Comparison of ENCODE assay signal across 9 mouse cellular contexts in the genomic region with DNA sequence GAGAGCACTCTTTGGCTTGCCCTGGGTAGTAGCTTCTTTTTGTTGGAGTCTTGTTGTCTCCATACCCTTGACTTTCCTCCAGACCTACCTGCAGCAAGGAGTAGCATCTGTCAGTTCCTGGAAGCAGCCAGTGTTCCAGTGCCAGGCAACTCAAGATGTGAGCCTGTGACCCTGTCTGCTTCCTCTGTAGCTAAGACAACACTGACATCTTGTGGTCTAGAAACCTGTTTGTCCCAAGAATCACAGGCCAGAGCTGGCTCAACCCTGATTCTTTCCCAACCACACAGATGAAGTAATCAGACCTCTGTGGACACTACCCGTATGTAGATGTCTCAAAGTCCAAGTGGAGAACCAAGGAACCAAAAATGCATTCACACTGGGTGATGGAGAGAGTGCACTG.
DNase-seq lines count a peak whose midpoint lies in the region; ATAC-seq and TF ChIP-seq lines count a peak whose summit lies in the region.
"Had no signal": no experiment of that assay in that cellular context is flagged by ENCODE, and none has a peak within 500 bp of the region (broad histone marks: within the 10 kb centered on the region; RNA-seq: fewer than 3 reads in every experiment).

No protein-coding gene starts in this region.

- no peak for DNase-seq in heart, postnatal 36 days
- DNase-seq in left cerebral cortex, postnatal 14 days (ENCODE audit: low spot score in 2 of 2) = peak; percentile 40 to 47
- DNase-seq in gastrocnemius, postnatal 10 days = no peak
- no peak for DNase-seq in gastrocnemius, postnatal 36 days
- DNase-seq in spleen, postnatal 10 days (ENCODE audit: low spot score in 2 of 2) = no peak

- no peaks in the 10 kb centered on the region for H3K27me3 ChIP-seq in heart, embryonic 11.5 days (ENCODE audit: control insufficient read depth, insufficient read depth, low read length)
- no peaks in the 10 kb centered on the region for H3K27me3 ChIP-seq in E14TG2a.4 (ENCODE audit: insufficient read depth, low read length)
- H3K27me3 ChIP-seq: lung, embryonic 15.5 days had no signal

- H3K4me1 ChIP-seq in heart, embryonic 11.5 days (ENCODE audit: control insufficient read depth, insufficient read depth, low read length) = no peaks in the 10 kb centered on the region
- H3K4me1 ChIP-seq in E14TG2a.4 (replicated peaks; ENCODE audit: low read depth, low read length) = no peaks in the 10 kb centered on the region
- no peaks in the 10 kb centered on the region for H3K4me1 ChIP-seq in cortical plate, adult 2 months (ENCODE audit: control insufficient read depth, insufficient read depth, low read length)
- H3K4me1 ChIP-seq: lung, embryonic 15.5 days had no signal

- H3K27ac ChIP-seq in heart, embryonic 11.5 days (ENCODE audit: low read depth, low read length) = no peak overlapping the region
- no peak overlapping the region for H3K27ac ChIP-seq in cortical plate, adult 2 months (ENCODE audit: insufficient read depth, low read length)
- H3K27ac ChIP-seq: lung, embryonic 15.5 days had no signal

- 0 out of 2 replicates have a peak, but pooled peaks have one; percentile 42 for ATAC-seq in heart, embryonic 11.5 days (replicated peaks; ENCODE audit: insufficient number of reproducible peaks, low FRiP score, low TSS enrichment)

- 0 out of 2 replicates have a peak, but pooled peaks have one; percentile 4 for TF ChIP-seq CTCF in E14TG2a.4 (conservative IDR thresholded peaks at IDR 0.05; ENCODE audit: low read length)
- TF ChIP-seq CTCF in cortical plate, adult 2 months (IDR thresholded peaks at IDR 0.05; ENCODE audit: extremely low read depth, insufficient read depth, low read length) = peak; percentile 76

- H3K4me3 ChIP-seq in heart, embryonic 11.5 days (ENCODE audit: low read depth, low read length) = no peak overlapping the region
- H3K4me3 ChIP-seq in E14TG2a.4 (replicated peaks; ENCODE audit: low read length) = no peak overlapping the region
- H3K4me3 ChIP-seq in cortical plate, adult 2 months (ENCODE audit: insufficient read depth, low read length) = no peak overlapping the region
- H3K4me3 ChIP-seq: lung, embryonic 15.5 days had no signal

- no peaks in the 10 kb centered on the region for H3K36me3 ChIP-seq in heart, embryonic 11.5 days (ENCODE audit: control insufficient read depth, insufficient read depth, low read length)
- H3K36me3 ChIP-seq in E14TG2a.4 (ENCODE audit: insufficient read depth, low read length) = no peaks in the 10 kb centered on the region
- H3K36me3 ChIP-seq: lung, embryonic 15.5 days had no signal

- no peak for TF ChIP-seq POLR2A in cortical plate, adult 2 months (IDR thresholded peaks at IDR 0.05; ENCODE audit: extremely low read depth, insufficient read depth, low read length)

- WGBS in heart, embryonic 11.5 days (ENCODE audit: insufficient replicate concordance) = 48% methylated on average over 1 of the region's 1 CpGs

- H3K9me3 ChIP-seq in heart, embryonic 11.5 days (replicated peaks; ENCODE audit: control insufficient read depth, low read length) = no peaks in the 10 kb centered on the region
- no peaks in the 10 kb centered on the region for H3K9me3 ChIP-seq in E14TG2a.4 (ENCODE audit: low read length)
- H3K9me3 ChIP-seq: lung, embryonic 15.5 days had no signal

- no peak overlapping the region for H3K9ac ChIP-seq in heart, embryonic 11.5 days (ENCODE audit: low read depth, low read length)
- H3K9ac ChIP-seq: lung, embryonic 15.5 days had no signal

- intact Hi-C loops in heart, postnatal 36 days (cut with DNase I) = no loop called here
- intact Hi-C loops in left cerebral cortex, postnatal 14 days (cut with DNase I) = loop anchor here (5.0 kb wide), 1 partner anchor 1967 kb away; no protein-coding TSS in a partner anchor
- intact Hi-C loops in gastrocnemius, postnatal 36 days (cut with DNase I) = no loop called here

- no peak overlapping the region for H3K4me2 ChIP-seq in heart, embryonic 11.5 days
- H3K4me2 ChIP-seq: lung, embryonic 15.5 days had no signal

Comparison
In these comparisons a context has a peak if more than half of its experiments do, and no peak if none do; other contexts are left out.
1. DNase-seq: peak in left cerebral cortex, postnatal 14 days (2 of 2); none in heart, postnatal 36 days (0 of 2), gastrocnemius, postnatal 10 days (single experiment), gastrocnemius, postnatal 36 days (0 of 2) and spleen, postnatal 10 days (0 of 2).